Mouse (Mus musculus) kidney, adult 8-10 months (tissue): ENCODE measurements around the gene Uox.

ENCODE experiments used
- DNase-seq, 2 experiments: peaks; one replicate each; pipeline ENCODE4 v3.0.0; 2022

Uox gene

DNA sequence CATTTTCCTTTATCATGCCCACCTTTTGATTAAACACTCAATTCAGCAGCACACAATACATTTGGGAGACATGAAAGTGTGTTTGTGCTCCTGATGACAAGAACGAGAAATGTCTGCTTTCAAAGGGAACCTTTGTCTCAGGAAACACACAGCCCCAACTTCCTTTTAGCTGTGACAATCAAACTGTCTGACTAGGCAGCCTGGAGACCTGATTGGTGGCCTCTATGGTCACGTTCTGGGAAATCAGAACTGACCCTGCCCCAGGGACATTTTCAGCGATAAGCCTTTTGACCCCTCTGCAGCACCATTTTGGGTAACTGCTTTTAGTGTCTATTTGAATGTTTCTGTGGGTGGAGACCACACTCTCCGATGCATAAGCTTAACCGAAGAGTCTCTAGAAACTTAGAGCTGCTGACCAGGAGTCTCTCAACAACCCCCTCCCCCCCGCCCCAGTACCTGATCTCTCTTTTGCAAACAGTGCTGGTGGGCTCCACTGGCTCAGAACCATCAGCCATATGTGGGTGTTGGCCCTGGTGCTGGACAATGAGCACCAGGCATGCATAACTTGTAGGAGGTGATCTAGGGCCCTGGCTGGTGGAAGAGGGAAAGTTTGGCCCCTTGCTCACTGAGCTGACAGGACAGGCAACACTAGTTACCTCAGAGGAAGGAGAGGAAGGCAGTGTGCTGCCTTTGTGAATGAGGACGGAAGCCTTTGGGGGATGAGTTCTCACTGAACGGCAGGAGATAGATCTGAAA, 58.2 kb downstream of the Uox start:
- no peak for DNase-seq

DNA sequence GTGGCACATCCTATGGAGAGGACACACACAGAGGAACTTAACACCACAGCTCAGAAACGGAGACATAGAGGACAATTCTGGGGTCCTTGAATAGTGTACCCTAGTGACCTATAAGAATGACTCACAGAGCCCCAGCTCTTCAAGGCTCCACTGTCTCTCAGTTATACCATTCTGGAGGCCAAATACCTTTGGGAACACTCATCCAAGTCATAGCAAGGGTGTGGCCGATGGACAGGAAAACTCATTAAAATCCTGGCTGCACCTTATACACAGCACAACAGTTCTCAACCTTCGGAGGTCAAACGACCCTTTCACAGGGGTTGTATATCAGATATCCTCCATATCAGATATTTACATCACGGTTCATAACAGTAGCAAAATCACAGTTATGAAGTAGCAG, 62.3 kb downstream of the Uox start:
- DNase-seq = no peak

DNA sequence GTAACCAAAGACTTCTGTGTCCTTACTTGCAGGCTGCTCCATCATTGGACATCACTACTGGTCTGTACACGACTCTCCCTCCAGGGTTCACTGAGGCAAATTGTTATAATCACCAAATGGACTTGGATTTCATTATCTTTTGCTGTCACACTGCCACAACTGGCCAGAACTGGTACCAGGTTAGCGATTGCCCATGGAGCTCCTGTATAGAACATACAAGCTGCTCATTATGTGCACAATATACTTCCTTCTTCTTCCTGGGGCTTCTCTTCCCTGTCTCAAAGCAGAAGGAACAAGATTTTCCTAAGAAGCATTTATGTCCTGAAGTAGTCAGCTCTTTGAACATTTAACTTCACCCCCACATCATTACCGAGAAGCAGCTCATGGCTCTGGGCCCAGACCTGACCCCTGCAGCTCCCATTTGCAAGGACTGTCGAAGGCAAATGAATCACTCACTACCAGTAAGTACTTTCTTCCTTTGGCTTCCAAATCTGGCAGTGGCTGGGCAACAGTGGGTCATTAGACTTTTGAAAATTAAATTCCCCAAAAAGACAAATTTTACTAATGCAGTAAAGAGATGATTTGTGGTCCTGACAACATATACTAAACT, 71.7 kb downstream of the Uox start:
- DNase-seq = no peak

DNA sequence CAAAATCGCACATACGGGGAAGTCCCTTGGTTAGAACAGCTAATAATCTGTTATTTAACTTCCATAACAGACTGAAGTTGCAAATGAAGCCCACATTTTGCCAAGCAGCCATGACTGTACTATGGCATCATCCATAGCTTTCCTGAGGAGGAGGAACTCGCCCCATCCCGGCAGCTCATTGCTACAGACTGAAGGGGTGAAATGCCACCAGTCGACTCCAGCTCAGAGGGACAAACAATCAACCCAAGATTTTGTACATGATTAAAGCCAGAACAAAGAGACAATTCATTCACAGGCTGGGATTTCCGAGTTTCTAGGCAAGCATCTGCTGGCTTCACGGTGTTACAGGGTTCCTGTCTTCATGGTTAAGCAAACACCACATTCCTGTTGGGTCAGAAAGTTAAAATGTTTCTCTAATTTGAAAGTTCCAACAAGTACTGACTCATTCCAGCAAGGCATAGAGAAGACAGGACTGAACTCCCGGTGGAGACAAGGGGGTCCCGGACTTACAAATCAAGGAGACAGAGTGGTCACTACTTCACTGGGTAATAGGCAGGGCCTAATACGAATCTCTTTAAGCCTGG, 79.2 kb downstream of the Uox start:
- no peak for DNase-seq

DNA sequence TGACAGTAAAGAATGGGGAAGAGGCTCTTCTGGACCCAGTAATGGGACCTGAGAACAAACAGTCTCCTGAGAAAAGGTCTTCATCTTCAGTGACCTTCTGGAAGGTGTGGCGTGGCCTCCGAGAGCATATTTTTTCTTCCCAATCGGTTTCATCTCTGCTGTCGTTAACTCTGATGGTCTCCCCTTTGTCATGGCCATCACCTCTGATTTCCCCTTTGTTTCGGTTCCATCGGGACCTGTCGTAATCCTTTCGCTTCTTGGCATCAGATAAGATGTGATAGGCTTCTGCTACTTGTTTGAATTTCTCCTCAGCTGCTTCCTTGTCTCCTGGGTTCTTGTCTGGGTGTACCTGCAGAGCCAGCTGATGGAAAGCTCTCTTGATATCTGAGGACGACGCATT, 80.5 kb downstream of the Uox start:
- no peak for DNase-seq

DNA sequence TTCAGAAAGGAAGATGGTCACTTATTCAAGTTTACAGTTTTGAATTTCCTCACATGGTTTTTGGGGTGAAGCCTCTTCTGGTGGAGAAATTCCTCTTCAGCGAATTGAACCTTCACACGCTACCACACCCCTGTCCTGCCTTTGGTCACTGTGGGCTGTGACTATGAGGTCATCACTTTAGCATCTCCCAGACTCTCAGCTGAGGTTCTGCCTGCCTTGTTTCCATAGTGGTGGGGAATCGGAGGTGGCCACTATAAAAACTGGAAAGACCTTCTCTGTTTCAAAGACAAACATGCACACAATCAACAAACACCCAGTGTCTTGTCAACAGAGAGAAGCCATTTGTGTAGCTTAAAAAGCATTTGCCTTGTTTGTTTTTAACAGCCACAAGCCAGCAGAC, 81.0 kb downstream of the Uox start, which contains the start of gene 4930503B20Rik:
Gene 4930503B20Rik (minus strand): TSS at position 101 of the 400 bp plus-strand sequence.
- DNase-seq = no peak

DNA sequence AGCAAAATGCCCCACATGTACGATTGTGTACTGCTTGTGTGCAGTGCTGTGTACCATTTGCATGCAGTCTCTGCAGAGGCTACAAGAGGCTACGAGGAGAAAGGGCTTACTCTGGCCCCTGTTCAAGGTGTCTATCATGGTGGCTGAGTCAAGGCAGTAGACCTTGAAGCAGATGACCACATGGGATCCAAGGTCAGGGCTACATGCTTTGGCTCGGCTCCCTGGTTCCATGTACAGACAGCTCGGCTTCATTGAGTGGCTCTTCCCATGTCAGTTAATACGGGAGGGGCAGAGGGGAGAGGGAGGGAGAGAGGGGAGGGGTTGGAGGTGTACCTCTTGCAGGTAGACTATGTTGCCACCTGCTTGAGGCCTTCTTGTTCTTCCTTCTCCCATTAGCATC, 82.2 kb downstream of the Uox start:
- DNase-seq = no peak

DNA sequence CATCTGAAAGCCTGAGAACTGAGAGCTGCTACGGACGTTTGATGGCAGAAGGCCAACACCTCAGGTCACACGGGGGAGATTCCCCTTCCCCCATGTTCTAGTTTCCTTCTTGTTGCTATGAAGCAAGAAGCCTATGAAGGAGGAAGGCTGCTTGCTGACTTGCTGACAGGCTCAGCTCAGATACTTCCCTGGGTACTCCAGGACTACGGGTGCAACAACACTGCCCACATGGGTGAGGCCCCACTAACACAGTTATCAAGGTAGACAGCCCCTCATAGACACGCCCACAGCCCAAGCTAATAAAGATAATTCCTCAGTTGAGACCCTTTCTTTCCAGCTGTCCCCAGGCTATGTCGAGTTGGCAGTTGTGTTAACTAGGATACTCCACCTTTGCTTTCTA, 83.5 kb downstream of the Uox start:
- DNase-seq = no peak

DNA sequence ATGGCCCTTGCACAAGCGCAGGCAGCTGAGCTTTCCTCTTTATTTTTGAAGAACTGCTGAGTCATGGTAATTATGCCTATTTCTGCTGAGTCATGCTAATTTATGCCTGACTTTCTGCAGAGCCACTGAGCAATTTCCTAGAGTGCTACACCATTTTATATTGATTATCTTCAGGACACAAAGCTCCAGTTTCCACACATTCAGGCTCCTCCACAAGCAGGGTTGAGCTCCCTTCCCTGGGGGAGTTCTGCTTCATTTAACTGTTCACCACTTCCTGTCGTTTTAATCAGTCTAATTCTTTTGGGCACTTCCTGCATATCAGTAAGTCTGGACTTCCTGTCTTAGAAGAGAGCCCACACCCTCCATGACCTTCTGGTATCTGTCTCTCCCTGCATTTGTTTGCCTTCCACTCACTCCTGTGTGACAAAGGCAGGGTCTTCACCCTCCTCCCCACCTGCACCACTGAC, 84.9 kb downstream of the Uox start:
- DNase-seq = no peak

DNA sequence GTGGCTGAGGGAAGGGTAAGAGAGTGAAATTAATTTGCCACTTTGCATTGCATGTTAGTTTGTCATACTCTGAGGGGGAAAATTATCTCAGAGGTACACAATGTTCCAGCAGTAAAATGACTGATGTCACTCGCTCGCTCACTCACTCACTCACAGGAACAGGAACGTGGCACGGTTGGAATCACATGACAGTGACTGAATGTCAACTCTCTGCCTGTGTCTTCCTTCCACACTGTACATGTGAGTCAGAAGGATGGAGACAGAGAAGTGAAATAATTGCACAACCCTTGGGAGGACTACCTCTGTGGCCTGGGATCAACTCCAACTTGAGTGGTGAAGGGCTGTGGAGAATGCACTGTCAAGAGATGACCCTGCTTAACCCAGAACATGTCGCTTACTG, 87.2 kb downstream of the Uox start:
- DNase-seq = no peak

DNA sequence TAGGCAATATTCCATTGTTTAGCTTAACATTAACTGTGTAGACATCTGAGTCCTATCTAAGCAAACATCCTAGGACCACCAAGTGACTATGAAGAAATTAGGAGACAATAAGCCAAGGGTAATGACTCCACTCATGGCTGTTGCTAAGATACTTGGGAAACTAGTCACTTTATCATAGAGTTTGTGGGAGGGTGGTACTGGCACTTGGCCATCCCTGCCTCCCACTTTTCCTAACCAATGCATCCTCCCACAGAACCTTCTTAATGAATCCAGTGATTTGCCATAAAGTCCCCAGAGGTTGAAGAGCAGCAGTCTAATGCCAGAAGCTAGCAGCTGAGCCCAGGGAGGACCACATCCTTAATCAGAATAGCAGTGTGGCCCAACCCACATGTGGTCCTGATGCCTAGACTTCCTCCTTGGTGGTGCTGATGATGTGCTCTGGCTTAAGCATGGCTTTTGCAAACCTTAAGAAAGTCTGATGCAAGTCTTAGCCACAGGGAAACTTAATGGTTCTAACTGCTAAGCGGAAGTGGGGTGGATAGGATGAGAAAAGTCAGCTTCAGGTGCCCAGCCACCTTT, 87.9 kb downstream of the Uox start:
- DNase-seq = no peak

DNA sequence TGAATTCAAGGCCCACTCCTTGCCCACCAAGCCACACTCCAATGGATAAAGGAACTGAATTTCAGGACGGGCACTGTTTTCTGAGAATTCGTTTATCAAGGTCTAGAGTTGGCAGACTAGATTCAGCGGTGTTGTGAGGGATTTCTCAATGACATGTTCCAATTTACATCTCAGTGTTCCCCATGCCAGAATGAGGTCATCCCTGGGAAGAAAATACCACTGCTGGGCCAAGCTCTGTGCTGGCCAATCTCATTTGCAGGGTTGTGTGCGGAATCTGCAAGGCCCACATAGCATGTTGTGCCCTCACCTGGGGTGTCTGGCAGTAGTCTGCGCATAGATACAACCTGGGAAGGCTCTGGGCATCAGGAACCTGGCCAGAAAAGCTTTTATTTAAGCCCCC, 89.1 kb downstream of the Uox start:
- DNase-seq = no peak

DNA sequence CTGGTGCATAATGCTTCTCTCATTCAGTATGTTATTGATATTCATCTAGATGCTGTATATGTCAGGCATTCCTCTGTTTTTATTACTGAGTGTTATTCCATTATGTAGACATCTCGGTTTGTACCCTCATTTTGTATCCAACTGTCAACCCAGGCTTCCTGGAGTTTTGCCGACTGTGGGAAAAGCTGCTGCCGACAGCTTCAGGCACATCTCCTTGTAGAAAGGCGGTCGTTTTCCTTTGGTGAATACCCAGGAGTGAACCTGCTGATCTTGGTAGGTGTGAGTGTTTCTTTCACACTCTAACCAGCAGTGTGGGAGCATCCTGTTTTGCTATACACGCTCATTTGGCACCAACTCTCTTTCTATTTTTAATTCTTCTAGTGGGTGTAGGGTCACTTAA, 90.8 kb downstream of the Uox start:
- no peak for DNase-seq

DNA sequence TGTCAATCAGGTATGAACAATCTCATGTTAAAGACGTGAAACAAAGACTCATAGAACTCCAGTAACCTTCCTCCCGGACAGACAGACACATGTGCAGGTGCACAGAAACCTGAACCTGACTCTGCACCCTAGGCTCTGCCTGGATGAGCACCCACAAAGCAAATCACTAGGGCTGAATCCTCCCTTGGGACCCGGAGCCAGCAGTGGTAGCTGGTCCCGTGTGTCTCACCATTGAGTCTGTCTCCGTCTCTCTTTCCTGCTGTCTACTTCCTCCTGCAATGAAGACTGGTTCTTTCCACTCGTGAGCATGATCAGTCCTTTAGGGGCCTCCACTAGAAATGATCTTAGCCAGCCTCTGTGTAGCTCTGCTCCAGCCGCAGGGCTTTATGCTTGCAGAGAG, 91.7 kb downstream of the Uox start:
- no peak for DNase-seq

DNA sequence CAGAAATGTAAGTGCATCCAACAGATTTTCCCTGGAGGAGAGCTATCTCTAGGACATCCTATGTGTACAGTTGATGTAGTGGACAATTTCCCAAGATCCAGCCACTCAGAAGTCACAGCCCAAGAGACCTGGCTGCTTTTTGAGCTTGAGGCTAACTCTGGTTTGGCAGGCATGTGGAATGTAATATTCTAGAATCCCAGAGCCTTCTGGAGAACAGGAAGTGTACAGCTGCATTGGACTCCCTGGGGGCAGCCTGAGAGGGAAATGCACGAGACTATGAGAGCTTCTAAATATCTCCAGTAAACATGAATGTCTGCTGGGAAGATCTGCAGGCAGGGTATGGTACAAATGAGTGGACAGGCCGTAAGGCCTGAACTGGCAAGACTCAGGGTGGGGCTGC, 100.9 kb downstream of the Uox start:
- DNase-seq = no peak

DNA sequence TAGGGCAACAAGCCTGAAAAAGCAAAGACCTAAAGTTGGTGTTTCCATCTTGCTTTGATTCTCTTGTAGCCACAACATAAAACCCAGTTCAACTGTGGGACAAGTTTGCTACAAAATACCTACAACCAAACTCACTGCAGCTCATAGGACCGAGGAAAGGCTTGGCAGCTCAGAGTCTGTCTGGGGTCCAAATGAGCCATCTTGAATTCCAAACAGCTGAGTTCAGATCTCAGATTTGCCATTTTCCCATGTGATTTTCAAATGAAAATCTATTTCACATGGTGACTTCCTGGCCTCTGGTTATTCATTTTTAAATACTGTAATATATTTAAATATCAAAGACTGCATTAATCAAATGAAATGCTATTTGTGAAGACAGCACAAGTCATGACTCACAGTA, 104.9 kb downstream of the Uox start:
- no peak for DNase-seq

DNA sequence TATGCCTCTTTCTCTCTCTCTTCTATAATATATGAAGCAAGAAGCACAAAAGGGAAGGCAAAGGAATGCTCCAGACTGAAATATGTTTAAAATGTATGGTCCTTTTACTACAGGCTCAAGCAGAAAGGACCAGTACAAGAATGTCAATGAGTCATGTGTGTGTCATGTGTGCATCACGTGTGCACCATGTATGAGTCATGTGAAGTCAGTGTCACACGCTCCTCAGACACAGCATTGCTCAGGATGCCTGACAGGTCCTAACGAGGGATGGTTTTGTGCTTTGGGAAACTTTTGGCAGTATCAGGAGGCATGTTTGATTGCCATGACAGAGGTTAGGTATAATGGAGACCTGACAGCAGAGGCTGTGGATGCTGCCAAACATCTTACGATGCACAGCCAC, 106.0 kb downstream of the Uox start:
- no peak for DNase-seq

DNA sequence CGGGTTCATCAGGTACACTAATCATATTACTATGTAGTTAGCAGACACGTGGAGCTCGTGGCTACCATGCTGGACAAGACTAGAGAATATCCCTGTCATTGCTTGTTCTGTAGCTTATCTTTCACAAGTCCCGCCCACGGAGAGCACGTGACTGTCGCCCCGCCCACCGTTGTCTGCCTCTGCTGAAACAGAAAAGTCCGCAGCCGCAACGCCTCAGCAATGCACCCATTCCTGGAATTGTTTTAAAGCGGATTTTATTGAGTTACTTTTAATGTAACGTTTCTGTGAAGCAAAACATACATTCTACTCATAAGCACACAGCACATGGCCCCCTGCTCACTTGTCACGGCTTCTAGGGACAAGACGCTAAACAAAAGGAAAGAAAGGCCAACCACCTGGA, 109.4 kb downstream of the Uox start:
- no peak for DNase-seq

DNA sequence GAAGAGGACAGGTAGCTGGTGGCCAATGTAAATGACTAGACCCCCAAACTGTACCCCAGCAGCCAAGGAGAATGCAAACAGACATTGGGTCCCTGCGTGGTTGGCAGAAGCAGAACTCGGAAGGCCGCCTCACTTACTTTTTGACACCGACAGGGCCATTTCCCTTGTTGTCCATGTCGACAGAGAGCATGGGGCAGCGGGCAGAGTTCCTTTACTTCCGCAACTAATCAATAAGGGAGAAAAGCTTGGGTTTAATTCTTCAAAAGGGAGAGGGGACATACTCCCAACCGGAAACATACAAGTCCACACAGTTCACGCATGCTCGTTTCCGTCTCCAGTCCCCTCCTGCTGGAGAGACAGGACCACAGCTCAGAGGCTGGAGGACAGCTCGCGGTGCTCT, 110.4 kb downstream of the Uox start:
- no peak for DNase-seq

DNA sequence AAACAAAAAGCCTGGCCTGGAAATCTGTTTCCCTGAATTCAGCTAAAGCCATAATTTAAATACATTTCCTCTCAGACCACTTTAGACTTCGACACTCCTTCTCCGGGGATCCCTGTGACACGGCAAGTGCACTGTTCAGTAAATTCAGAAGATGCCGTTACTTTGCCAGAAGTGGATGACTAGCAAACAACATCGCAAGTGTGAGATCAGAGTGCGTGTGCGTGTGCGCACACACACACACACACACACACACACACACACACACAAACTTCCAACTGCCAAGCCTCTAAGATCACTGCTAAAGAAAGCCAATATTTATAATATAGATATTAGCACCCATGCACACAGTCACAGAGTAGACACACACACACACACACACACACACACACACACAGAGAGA, 111.5 kb downstream of the Uox start:
- DNase-seq = no peak
